Mouse (Mus musculus) gastrocnemius, adult 8-10 months (tissue): Measurements from ENCODE around the gene Pias1. TPM values are rescaled to one million over a fixed set of nuclear protein-coding genes. Genes with fewer than 3 reads are reported as not detected.

Experiments used
- DNase-seq, 2 experiments: peaks; one replicate each; pipeline ENCODE4 v3.0.0; 2022; ENCODE audit warnings: low spot score in 2 of 2
- total RNA-seq, 4 experiments: library from RNA; stranded (reverse); gene quantifications; 2 replicates each; pipeline ENCODE4 v1.2.4; 2022

Pias1 gene
- total RNA-seq, 4 experiments from 2014 or later, result 15.2 to 21.1 (median 18.4) TPM

DNA sequence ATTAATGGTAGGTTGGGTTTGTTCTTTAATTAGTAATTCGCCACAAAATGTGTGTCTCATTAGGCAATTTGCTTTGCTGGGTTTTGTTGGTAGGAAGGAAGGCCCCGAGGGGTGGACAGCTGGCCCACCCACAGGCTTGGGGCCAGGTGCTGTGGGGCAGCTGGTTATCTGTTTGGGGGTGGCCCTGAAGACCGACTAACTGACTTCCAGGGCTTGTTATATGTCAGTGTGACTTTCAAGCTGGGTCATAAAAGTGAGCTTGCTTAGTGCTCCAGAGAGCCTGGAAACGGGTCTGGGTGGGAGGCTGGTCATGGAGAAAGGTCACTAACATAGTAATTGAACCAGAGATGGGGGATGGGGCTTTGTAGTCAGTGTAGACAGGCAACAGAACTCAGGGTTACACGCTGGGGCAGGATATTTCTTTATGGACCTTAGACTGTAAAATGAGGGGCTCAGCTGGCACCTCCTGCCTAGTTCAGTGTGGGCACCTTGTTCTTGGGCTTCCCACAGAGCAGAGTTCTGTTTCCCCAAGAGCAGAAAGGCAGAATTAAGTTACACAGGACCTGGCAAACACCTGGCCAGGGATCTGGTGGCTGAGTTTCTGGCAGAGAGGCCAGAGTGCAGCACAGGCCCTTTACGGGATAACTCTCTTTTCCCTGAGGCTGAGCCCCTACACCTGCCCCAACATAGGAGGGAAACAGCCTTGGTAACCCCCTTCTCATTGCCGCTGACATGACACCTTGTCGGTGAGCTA is 129.3 kb downstream of the Pias1 start:
- DNase-seq, result no peak

DNA sequence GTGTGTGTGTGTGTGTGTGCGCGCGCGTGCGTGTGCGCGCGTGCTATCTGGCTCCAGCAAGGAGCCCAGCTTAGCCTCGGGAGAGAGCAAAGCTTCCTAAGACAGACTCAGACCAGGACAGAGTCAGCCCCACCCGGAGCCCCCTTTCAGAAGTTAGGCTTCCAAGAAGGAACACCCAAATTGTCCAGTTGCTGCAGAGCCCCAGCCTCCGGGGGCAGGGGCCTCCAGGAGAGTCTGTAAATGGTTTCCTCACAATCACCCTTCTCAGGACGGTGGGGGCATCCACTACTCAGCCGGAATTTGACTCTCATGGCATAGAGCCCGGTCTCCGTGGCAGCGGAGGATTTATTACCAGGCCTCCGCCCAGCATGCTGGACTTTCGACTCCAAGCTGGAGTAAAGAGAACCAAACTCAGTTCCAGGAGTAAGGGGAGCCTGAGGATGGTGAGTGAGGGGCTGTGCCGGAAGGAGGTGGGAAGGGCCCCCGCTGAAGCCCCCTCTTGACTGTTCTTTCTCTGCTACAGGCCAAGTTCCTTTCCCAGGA is 129.9 kb downstream of the Pias1 start, which contains the start of gene Calml4:
TSS of gene Calml4 (plus strand) at position 362 of the 543 bp plus-strand sequence.
- peak; percentile 75 to 80 for DNase-seq

DNA sequence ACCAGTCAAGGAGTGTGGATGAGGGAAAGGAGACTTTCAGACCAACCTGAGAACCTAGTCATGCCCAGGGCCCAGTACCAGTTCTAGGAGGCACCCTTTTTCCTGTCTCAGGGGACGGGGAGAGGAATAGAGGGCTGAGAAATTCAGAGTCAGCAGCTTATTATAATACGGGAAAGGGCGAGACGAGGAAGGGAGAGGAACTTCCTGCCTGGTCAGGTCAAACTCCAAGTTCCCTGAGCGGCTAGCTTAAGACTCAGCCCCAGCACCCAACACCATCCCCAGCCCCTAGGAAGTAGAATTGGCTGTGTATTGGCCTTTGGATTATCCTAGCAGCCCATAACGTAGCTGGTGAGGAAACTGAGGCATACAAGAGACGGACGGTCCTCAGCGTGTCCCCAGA is 130.5 kb downstream of the Pias1 start:
- no peak for DNase-seq

DNA sequence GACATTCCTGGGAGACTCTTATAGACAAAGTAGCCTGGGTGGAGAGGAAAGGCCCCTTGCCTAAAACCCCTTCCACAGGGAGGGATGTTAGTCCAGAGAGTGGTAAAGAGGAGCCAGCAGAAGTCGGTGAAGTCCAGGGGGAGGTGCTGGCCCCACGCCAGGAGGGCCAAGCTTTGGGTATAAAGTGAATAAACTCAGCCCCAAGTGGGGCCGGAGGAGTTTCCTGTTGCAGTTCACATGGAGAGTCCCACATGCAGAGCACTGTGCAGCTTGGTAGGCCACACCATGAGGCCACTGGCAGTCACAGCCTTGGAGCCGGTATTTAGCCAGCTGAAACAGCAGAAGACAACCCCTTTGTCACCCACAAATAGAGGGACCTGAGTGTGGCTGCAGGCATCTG is 133.2 kb downstream of the Pias1 start:
- no peak for DNase-seq

DNA sequence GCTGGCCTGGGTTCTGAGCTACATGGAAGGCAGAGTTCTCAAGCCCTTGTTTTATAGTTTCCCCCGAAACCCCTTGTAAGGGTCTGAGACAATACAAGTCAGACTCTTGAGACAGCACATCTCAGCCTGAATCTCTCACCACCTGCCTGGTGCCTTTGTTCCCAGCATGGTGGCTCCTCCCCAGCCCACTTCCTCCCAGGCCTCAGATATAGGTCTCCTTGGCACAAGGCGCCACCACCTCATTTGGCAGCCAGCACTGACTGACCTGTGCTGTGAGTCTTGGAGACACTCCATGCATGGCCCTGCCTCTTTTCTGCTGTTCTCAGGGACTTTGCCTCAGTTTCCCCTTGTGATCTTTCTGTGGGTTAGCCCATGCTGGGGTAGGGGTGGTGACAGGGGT is 136.2 kb downstream of the Pias1 start:
- DNase-seq, result no peak

DNA sequence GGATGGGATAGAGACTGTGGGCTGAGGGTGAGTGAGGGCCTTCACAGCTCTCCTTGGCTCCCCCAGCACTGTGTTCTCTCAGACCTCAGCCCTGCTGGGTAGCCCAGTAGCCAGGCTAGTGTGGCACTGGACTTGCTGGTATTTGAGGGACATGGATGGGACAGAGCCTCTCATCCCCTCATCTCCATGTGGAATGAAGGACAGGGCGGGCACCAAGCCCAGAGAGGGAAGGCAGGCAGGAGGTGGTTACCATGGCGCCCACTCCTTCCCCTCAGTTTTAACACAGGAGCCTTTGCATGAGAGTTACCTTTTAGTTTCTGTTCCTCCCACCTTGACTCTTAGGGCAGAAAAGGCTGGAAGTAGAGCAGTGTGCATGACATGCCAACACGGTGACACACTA is 139.1 kb downstream of the Pias1 start:
- no peak for DNase-seq

DNA sequence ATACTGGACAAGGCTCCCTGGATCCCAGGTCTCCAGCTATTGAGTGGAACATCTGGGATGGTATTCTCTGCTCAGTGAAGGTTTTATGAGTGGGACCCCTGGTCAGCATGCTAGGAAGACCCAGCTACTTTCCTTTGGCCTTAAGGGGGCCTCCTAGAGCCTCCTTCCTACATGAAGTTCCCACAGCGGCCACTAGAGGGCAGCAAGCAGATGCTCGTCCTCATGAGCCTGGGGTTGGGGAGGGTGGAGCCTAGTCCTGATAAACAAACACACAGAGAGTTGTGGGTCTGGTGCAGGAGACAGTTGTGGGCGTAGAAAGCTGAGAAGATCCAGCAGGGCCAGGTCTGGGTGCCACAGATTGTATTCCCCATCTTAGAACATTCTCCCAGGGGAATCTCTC is 140.0 kb downstream of the Pias1 start:
- peak; percentile 82 to 83 for DNase-seq

- no peak for DNase-seq
Measured at GRCm38 (mm10) chr9:62844461-62844860, 143.3 kb downstream of the Pias1 start.

DNA sequence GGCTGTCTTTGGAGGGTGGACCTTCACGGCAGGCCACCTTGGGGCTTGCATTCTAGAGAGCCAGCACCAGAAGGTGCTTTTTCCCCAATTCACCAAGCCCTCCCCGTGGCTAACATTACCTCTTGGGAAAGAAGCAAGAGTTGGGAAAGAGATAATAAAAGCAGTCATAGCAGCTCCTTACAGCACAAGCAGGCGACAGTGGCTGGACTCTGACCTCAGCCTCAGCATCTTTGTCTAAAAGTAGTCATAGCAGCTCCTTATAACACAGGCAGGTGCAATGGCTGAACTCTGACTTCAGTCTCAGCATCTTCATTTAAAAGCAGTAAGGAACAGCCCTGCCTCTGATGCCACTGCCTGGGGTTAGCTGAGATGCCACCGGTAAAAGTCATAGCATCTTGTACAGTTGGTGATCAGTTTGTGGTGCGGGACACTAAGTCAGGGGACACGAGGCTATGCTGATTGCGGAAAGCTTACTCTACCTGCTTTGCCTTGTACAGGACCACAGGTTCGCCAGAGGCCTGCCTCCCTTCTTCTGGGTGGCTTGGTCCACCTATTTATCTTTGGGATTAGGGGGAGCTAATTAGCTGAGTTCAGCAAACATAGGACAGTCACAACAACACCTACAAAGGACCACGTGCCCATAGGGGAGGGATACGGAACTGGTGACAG is 144.2 kb downstream of the Pias1 start:
- no peak for DNase-seq

DNA sequence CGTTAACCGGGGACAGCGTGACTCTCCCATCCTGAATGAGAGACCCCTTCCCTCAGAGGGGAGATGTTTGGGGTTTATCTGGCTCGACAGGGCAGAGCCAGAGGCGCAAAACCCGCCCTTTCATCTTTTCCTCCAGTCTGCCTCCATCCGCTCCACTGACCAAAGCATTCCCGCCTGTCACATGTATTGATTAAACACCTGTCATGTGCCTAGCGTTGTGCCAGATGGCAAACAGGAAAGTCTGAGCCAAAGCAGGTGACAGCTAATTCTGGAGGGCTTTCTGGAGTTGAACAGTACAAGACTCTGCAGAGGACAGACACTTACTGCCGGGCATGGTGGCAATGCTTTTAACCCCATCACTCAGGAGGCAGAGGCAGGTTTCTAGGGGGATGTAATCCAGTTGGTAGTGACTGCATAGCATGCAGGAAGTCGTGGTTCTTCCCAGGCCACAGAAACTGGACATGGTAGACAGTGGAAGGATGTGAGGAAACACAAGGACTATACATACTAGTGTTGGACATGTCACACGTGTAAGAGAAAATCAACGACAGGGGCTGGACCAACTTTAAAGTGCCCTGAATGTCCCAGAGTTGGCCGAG is 148.5 kb downstream of the Pias1 start:
- no peak for DNase-seq

- DNase-seq, result peak; percentile 26 to 52
Measured at GRCm38 (mm10) chr9:62838506-62839171, 149.1 kb downstream of the Pias1 start, which contains the start of gene Cln6. TSS of gene Cln6 (plus strand) at chr9:62838785.

- DNase-seq, result no peak
Measured at GRCm38 (mm10) chr9:62838146-62838505, 149.6 kb downstream of the Pias1 start.

DNA sequence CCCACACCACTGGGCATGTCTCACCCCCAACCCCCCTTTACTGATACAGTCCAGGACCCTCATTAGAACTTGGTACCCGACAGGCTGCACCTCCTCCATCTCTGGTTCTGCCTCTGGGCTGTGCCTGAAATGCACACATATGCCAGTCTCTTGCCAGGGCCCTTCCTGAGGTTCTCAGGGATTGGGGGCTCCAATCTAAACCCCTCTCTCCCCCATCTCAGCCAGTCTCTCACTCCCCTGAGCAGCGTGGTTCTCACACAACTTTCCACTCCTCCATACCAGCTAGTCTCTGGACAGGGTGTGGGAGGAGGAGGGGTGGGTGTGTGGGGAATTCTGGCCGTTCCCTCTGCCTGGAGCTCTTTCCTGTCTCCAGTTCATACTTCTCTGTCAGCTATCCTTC is 150.1 kb downstream of the Pias1 start:
- no peak for DNase-seq

DNA sequence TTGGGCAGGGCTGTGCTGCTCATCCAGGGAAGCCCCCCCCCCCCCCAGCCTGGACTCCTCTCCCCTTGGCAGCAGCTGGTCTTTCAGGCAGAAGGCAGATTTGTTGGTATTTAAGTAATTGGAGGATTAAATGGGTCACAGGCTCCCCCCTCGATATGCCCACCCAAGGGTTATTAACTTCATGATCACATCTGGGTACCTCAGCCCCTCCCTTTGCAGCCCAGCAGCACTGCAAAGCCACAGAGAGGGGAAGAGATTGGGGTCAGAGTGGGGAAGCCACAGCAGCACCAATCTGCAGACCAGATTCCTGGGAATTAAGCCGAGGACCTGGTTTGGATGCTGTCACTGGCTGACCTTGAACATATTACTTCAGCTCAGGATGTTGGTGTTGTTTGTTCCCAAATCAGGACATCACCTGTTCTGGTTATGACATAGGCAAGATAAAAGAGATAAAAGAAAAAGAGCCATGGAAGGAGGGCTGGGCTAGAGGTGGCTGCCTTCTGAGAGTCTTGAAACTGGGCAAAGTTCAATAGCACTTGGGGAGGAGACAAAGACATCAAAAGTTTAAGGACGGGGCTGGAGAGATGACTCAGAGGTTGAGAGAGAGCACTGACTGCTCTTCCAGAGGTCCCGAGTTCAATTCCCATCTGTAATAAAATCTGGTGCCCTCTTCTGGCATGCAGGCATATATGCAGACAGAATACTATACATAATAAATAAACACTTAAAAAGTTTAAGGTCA is 151.8 kb downstream of the Pias1 start:
- no peak for DNase-seq

GRCm38 (mm10) chr9:62834906-62835305 is 152.8 kb downstream of the Pias1 start:
- no peak for DNase-seq

DNA sequence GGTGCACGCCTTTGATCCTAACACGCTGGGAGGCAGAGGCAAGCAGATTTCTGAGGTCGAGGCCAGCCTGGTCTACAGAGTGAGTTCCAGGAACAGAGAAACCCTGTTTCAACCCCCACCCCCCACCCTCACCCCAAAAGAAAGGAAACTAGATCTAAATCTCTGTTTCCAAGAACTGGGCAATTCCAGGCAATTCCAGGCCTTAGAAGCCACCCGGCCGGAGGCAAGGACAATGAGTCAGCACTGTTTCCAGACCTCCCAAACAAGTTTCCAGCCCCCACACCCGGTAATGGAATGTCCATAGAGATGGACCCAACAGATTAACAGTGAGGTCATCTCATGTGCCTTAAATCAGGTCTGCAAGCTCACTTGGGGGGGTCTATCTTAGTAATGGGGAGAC is 157.8 kb downstream of the Pias1 start:
- no peak for DNase-seq

DNA sequence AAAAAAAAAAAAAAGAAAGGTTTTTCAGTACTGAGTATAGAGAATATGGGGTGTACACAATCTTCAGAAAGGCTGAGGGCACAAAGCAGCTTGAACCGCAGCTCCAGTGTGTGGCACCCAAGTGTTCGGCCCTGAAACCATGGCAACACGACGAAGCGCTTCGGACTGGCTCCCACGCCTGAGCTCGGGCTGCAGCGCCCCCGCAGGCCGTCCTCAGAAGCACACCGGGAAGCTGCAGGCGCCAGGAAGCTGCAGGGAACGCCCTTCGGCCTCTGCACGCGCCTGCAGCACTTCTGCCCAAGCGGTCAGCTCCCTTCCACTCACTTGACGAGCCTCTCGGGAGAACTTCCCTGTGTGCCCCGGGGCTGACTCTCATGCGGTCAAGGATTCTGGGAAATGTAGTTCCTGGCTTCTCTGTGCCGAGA is 159.1 kb downstream of the Pias1 start:
- peak; percentile 94 for DNase-seq
